Mouse (Mus musculus) heart, postnatal 4 days (tissue): ENCODE data around the gene Tm6sf1. TPM values are rescaled to one million over a fixed set of nuclear protein-coding genes. Genes with fewer than 3 reads are reported as not detected.

Source experiments
- DNase-seq: peaks from one replicate; pipeline ENCODE4 v3.0.0; 2021
- total RNA-seq, 2 experiments: library from RNA; stranded (reverse); gene quantifications; 2 replicates each; pipeline ENCODE4 v1.2.3; 2021

The Tm6sf1 gene
- total RNA-seq, 2 experiments from 2014 or later = 11.8 to 20.6 TPM

DNA sequence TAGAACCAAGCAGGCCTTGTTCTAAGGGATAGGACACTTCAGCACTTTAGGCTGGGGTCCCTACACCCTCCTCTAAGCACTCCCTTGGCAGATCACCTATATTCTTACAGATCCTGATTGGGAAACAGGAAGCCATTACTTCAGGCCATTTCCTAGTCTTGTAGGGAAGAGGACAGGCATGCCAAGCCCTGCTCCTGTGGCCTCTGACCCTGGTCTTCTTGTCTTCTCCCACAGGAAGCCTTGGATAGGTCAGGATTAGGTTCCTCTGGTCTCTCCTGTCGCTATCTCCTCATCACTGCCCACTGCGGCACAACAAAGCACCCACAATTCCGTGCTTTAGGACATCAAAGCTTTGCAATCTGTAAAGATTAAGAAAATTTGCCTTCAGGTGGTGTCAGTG is 7.1 kb upstream of the Tm6sf1 start:
- DNase-seq = no peak

GRCm38 (mm10) chr7:81854568-81855307 is 4.1 kb upstream of the Tm6sf1 start:
- no peak for DNase-seq

GRCm38 (mm10) chr7:81855694-81856093 is 3.1 kb upstream of the Tm6sf1 start, which contains the start of gene Gm10160:
Gene Gm10160, minus strand, starts transcription at chr7:81855794.
- DNase-seq = no peak

DNA sequence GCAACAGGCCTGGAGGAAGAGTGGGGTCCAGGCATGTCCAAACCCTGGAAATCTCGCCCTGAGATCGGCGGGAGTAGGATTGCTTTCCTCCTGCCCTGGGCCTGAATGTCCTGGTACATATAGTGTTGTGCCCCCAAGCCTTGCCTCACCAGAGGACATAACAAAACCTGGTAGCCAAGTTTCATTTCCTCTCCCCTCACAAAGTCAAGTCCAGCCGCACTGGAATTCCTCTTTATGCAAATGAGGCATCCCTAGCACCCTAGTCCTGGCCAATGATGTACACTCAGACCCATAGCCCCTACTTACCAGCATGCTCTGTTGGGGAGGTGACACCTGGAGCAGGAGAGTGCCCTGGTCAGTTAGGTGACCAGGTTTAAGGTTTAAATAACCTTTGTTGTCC is 2.6 kb upstream of the Tm6sf1 start:
- DNase-seq = no peak

DNA sequence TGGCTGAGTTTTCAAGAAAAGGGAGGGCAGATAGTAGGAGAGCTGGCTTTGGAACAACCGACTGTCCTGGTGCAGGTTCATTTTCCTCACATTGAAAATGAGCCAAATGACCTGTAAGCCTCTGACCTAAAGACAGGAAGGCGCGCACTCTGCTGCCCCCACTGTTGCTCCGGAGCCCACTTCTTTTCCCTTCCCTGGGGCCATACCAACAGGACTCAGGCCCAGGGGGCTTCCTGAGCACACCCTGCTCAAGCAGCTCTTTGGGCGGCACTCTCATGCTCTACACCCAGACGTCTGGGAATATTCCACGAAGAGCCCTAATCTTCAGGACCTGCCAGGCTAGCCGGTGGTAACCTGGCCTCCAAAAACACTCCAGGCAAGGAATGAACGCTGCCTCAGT is 565 bp upstream of the Tm6sf1 start:
- no peak for DNase-seq

GRCm38 (mm10) chr7:81860071-81860470 is 1.3 kb downstream of the Tm6sf1 start:
- DNase-seq = peak; percentile 32

DNA sequence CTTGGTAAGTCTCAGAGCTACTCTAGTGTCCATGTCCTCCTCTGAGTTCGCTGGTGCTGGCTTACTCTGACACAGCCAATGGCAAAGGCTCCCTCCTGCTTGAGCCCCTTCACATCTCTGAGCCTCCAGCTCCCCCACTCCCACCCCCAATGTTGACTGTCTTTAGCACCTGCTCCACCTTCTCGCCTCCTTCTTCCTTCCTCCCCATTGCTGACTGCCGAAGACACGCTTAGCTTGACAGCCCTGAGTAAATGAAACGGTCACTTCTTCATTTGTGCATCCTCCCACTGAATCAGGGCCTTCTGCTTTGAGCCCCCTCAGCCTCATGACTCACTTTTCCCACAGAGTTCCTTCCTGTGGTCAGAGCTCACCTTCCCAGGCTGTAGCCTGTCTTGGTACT is 2.2 kb downstream of the Tm6sf1 start:
- DNase-seq = no peak

DNA sequence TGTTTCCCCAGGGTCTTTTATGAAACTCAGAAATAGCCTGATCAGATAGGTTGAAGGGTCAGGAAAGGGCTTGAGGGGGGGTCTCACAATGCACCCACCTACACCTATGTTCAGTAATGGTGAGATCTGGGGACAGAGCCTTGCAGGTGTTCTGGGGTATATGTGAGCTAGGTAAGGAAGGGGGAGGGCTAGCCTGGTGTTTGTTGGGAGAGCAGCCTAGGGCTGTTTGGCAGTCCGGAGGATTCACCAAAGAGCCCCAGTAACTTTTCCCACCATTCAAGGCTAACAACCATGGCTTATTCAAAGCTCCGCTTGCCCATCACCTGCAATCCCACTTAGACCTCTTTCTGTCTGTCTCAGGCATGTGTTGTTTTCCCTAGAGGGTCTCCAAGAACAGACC is 2.7 kb downstream of the Tm6sf1 start:
- DNase-seq = no peak

DNA sequence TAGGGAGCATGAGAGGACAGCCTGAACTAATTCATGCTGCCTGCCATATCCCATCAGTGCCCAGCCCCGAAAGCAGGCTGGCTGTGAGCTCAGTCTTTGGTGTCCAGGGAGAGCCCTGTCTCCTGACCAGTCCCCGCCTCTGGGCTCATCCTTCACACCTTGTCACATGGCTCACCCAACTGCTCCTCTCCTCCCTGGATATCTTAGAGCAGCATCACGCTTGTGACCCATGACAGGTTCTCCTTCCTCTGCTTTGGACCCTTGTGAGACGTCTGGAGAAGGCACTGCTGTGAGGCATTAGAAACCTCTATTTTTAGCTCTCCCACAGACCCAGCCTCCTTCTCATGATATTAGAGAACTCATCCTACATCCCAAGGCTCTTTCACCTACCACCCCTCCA is 3.1 kb downstream of the Tm6sf1 start:
- no peak for DNase-seq

GRCm38 (mm10) chr7:81862587-81863583 is 4.1 kb downstream of the Tm6sf1 start:
- peak; percentile 29 for DNase-seq

DNA sequence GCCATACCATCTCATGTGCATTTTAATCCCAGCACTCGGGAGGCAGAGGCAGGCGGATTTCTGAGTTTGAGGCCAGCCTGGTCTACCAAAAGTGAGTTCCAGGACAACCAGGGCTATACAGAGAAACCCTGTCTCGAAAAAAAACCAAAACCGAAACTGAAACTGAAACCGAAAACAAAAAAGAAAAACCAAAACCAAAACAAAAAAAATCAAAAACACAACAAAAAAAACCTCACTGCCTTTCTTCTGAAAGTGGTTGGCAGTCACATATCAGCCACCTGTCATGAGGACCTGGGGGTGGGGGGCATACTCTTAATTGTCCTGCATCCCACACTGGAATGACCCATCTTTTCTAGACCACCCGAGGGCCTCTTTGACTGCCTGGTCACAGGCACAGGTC is 5.8 kb downstream of the Tm6sf1 start:
- no peak for DNase-seq

DNA sequence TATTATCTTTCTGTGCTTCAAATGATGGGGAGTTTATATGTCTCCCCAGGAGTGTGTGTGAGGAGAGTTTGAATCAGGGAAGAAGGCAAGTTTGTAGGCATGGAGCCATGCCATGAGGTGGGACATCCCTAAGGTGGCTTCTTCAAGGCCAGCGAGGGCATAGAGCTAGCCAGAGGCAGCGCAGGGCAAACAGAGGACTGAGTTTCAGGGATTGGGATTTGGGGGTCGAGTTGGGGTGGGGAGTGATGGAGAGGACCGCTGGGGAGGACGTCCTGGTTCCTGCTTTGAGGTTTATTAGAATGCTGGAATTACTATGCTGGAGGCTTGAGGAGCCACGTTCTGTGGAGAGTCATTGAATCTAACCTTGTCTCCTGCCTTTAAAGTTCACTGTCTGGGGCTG is 7.1 kb downstream of the Tm6sf1 start:
- no peak for DNase-seq

DNA sequence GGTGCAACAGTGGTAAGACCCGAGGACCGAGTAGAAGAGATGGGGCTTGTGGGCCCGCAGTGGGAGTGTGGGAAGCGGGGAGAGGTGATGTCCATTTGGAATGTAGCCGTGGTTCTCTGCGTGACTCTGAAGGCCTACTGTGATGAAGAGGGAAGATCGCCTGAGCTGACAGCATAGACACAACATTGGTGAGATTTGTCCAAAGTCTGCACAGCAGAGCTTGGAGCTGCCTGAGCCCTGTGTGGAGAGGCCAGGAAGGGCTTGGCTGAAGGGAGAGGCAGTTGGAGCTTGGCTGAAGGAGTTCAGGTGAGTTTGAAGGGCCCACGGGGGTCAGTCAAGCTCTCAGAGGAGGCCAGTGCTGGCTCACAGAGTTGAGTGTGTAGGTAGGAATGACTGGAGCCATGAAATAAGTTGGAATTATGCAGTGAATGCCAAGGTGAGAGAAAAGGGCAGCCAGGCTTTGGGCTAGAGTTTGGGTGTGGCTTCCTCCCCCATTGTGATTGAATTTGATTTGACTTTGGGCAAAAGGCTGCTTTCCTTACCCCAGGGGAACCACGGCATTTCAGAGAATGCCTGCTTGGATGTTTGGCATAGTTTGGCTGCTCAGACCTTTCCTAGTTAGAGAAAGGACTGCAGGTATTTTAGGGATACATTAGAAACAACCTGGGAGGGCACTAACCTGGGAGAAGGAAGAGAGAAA is 8.6 kb downstream of the Tm6sf1 start:
- DNase-seq = no peak

GRCm38 (mm10) chr7:81868158-81868557 is 9.4 kb downstream of the Tm6sf1 start:
- DNase-seq = peak; percentile 82

DNA sequence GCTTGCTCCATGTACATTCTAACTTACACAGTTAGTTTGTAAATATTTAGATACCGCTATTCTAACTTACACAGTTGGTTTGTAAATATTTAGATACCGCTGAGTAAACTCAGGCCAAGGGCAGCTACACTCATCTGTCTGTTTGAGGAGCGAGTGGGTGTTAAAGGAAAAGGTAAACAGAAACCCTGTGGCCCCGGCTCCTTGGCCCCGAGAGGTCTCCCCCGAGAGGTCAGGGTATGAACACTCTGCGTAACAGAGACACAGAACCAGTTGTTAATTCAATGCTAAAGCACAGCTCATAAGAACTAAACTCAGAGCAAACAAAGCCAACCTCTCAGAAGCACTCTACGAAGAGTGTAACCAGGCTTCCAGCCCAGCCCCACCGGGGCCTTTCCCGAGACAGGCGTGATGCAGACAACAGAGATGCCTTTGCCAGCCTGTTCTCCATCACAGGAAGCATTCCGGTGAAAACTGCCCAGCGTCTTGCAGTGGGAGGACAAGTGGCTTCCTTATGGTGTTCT is 13.8 kb downstream of the Tm6sf1 start:
- DNase-seq = no peak

DNA sequence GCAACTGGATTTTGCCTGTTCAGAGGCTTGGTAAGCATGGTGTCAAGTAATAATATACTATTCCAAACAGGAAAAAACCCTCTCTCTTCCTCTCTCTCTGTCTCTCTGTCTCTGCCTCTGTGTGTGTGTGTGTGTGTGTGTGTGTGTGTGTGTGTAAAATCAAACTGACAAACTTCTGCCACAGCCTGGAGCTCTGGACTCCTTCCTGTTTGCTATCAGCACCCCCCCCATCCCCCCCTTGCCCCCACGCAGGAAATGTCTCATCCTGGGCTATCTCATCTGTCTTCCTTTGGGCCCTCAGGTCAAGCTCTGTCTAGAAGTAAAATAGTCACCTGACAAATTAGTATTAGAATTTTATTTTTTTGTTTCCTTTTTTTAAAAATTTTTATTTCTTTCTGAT is 15.0 kb downstream of the Tm6sf1 start:
- no peak for DNase-seq

GRCm38 (mm10) chr7:81874636-81875035 is 15.8 kb downstream of the Tm6sf1 start:
- no peak for DNase-seq

GRCm38 (mm10) chr7:81875372-81875771 is 16.6 kb downstream of the Tm6sf1 start:
- no peak for DNase-seq

- no peak for DNase-seq
These were observed 21.5 kb downstream of the Tm6sf1 start for GRCm38 (mm10) chr7:81880286-81880685.

DNA sequence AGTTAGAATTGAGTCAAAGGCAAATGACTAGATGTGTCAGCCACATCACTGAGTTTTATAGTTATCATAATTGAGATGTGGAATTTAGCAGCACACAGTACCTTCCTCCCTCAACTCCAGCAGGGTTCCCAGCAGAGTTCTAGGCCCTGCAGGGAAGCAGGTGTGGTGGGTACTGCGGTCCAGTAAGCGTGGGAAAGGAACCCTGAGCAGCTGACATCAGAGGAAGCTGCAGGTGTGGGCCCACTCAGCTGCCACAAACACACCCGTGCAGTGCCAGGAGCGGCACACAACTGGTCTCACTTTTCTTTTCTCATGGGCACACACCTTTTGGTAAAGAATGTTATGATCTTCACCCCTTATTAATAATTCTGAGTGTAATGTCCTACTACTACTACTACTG is 22.0 kb downstream of the Tm6sf1 start:
- no peak for DNase-seq

- no peak for DNase-seq
These were observed 22.8 kb downstream of the Tm6sf1 start for GRCm38 (mm10) chr7:81881600-81881999.

DNA sequence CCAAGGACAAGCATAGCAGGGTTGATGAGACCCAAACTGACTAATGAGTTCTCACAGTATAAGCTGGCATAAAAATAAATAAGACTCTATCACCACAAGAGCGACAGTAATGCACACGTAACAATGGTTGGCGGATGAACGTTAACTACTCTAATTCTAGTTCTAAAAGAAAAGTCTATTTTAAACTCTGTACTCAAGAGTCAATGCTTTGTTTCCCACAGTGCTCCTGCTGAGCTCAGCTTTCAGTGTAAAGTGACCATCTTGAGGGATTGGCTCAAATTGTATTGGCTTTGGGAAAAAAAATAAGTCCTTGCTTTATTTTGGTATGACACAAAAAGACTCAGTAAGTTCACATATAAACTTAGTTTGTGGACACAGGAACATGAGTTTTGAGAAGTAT is 26.3 kb downstream of the Tm6sf1 start:
- no peak for DNase-seq

DNA sequence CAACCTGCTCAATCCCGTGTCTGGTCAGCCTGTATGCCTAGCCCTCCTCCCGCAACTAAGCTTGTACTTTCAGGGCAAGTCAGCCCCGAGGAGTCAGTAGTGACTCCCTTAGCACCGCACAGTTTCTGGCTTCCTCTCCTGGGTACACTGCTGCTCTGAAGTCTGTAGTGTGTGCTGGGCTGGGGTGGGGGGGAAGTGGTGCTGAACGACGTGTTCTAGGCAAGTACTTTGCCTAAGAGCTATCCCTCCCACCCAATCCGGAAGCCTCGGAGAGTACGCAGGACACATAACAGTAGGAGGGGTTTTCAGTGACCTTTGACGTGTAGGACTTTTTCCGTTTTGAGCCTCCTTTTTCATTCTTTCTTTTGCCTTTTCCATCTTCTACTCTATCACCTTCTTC is 40.6 kb downstream of the Tm6sf1 start:
- DNase-seq = no peak
